Comparison of ENCODE assay signal across 35 mouse cellular contexts in the genomic region with DNA sequence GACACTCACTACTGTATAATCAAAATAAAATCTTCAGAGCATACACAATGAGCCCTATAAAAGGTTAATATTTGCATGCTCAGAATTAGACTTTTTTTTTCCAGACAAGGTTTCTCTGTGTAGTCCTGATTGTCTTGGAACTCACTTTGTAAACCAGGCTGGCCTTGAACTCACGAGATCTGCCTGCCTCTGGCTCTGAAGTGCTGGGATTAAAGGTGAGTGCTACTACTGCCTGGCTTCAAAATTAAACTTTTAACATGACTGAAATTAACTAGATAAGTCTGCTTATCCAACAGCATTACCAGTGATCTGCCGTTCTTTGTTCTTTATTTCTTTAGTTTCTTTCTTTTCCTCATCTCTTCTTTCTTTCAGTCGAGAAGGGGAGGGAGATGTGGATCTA. TPM values are rescaled to one million over a fixed set of nuclear protein-coding genes. Genes with fewer than 3 reads are reported as not detected.
"Had no signal": no experiment of that assay in that cellular context is flagged by ENCODE, and none has a peak within 500 bp of the region (broad histone marks: within the 10 kb centered on the region; RNA-seq: fewer than 3 reads in every experiment).

No protein-coding gene starts in this region.

- H3K4me3 ChIP-seq: heart, embryonic 12.5 days; heart, embryonic 13.5 days; heart, embryonic 15.5 days; hindbrain, embryonic 10.5 days; hindbrain, embryonic 12.5 days; hindbrain, embryonic 13.5 days; hindbrain, embryonic 15.5 days; intestine, embryonic 15.5 days; layer of hippocampus, adult 2 months; left cerebral cortex, adult 2 months had no signal

- H3K27me3 ChIP-seq: heart, embryonic 12.5 days; heart, embryonic 13.5 days; heart, embryonic 15.5 days; hindbrain, embryonic 12.5 days; hindbrain, embryonic 13.5 days; hindbrain, embryonic 15.5 days; intestine, embryonic 15.5 days had no signal

- ATAC-seq: hindbrain, embryonic 16.5 days; hindbrain, postnatal 0 days; inflammation-experienced regulatory T-cells, adult 6 months; intestine, embryonic 15.5 days; intestine, embryonic 16.5 days; intestine, postnatal 0 days had no signal

- H3K9ac ChIP-seq: heart, embryonic 12.5 days; heart, embryonic 13.5 days; heart, embryonic 15.5 days; hindbrain, embryonic 12.5 days; hindbrain, embryonic 13.5 days; hindbrain, embryonic 14.5 days; hindbrain, embryonic 15.5 days; intestine, embryonic 15.5 days had no signal

- DNase-seq: heart, postnatal 10 days; heart, postnatal 14 days; heart, postnatal 36 days; heart, postnatal 4 days; kidney, adult 11 months; kidney, adult 18-20 months; kidney, adult 2 months; kidney, adult 8-10 months; kidney, adult 9 months; kidney, postnatal 10 days; kidney, postnatal 14 days; kidney, postnatal 25 days; kidney, postnatal 36 days; kidney, postnatal 4 days; layer of hippocampus, adult 9-11 months; layer of hippocampus, postnatal 36 days had no signal

- H3K4me2 ChIP-seq: heart, embryonic 11.5 days; heart, embryonic 12.5 days; heart, embryonic 13.5 days; heart, embryonic 15.5 days; hindbrain, embryonic 12.5 days; hindbrain, embryonic 13.5 days; hindbrain, embryonic 14.5 days; hindbrain, embryonic 15.5 days; intestine, embryonic 15.5 days had no signal

- H3K27ac ChIP-seq: heart, embryonic 13.5 days; heart, embryonic 15.5 days; hindbrain, embryonic 10.5 days; hindbrain, embryonic 12.5 days; hindbrain, embryonic 13.5 days; hindbrain, embryonic 14.5 days; hindbrain, embryonic 15.5 days; hindbrain, postnatal 0 days; intestine, embryonic 15.5 days; kidney, postnatal 0 days; layer of hippocampus, adult 2 months; left cerebral cortex, adult 2 months had no signal

- H3K9me3 ChIP-seq: heart, embryonic 12.5 days; heart, embryonic 13.5 days; heart, embryonic 15.5 days; hindbrain, embryonic 10.5 days; hindbrain, embryonic 12.5 days; hindbrain, embryonic 13.5 days; hindbrain, embryonic 15.5 days; intestine, embryonic 15.5 days had no signal

RNA-seq across cellular contexts. Expression of a gene that starts 53.3 kb away (rescaled TPM):
- total RNA-seq: heart, postnatal 36 days had no signal
- polyA plus RNA-seq: heart, embryonic 11.5 days; heart, embryonic 14.5 days had no signal
